Mouse (Mus musculus): ENCODE data around the gene Trhde.

Trhde gene

GRCm38 (mm10) chr10:114802161-114802651, at the start of gene Trhde:
Gene Trhde, minus strand, starts transcription at chr10:114802307.
- CTCF ChIA-PET = no interaction called here

DNA sequence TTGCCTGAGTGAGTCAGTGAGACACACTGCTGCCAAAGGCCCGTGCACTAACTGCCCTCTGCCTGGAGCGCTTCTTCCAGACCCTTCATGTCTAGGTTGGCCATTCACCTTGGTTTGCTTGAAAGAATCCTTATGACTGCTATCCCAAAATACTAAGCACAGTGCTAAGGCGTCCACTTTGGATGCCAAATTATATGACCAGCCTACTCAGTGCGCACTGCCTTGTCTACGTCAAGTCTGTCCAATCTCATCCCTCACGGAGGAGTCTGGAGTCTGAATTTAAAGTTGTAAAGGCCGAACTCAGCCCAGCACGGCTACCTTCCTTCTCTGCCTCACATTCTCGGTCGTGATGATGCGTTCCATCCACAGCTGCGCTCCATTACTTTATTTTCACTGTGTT, 39.9 kb upstream of the Trhde start:
- CTCF ChIA-PET = no interaction called here

DNA sequence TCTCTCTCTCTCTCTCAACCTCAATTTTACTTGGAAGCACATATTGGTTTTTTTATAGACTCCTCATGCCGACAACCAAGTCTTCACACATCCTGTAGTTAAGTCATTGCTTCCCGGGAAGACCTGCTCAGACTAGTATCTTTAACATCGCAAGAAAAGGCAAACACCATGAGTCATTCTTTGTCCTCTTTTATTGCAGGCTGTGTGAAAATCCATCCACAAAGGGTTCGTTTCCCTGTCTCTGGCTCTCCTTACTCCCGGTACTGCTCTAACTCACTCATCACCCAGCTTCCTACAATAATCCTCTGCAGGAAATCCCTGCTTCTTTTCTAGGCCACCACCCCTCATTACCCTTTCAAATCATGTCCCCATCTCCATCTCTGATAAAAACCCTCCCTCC, 39.3 kb upstream of the Trhde start:
- CTCF ChIA-PET = interaction anchor here (0.6 kb wide), 1 partner anchor 28 kb away, joined by 3 read pairs; no protein-coding TSS in a partner anchor

- CTCF ChIA-PET = no interaction called here
These were observed 29.2 kb upstream of the Trhde start for GRCm38 (mm10) chr10:114831313-114831712.

- CTCF ChIA-PET = no interaction called here
These were observed 6.7 kb upstream of the Trhde start for GRCm38 (mm10) chr10:114808799-114809198.

- CTCF ChIA-PET = no interaction called here
These were observed 3.8 kb upstream of the Trhde start for GRCm38 (mm10) chr10:114805884-114806283.

- CTCF ChIA-PET = no interaction called here
These were observed 498 bp downstream of the Trhde start for GRCm38 (mm10) chr10:114801457-114802160.

DNA sequence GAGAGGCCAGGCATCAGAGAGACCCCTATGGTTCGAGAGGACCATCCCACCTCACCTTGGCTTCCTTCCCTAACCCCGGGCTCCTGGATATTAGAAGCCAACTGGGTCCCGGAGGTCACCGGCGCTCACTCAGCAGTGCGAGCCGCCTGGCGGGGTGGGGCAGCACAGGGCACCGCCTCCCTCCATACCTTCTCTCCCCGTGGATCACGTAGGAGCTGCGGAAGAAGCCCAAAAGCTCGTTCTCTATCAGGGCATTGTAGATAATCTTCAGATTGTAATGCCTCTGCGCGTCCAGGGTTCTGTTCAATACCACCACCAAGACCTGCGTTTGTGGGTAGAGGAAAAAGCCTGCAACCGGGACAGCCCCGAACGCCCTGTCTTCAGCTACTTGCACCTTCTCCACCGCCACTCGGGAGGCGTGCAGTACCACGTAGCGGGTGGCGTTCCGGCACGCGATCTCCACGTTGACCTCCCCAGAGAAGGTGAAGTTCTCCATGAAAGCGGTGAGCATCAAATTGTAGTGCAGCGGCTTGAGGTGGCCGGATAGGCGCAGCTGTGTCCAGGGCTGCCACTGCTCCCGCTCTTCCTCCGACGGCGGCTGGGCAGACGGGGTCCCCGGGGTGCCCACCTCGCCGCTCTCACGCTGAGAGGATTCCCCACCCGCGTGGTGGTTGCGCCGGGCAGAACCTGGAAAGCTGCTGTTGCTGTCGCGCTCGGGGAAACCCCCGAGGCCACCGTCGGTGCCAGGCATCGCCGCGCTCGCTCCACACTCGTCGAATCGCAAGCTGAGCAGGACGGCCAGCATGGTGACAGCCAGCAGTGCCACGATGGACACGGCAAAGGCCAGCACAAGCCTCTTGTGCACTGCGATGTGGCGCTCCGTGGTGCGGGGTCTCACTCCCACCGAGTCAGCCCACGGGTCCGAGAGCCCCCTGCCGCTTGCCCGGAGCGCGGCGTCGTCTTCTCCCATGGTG, 1.5 kb downstream of the Trhde start:
- CTCF ChIA-PET = no interaction called here

GRCm38 (mm10) chr10:114799481-114799880, 2.6 kb downstream of the Trhde start:
- CTCF ChIA-PET = no interaction called here

DNA sequence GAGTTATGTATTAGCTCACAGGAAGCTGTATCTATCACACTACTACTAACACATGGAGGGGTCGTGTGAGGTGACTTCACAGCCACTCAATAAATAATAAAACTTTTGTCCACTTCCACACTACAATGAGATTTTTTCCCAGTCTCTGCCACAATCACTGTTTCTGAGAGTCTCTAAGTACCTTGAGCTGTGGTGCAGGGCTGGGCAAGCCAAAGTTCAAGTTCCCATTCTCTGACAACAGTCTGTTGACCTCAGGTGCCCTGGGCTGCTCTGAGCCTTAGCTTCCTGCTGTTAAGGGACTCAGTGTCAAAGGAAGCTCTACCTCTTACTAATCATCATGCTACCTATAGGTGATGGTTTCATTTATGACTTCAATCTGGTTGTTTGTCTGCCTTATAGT, 3.3 kb downstream of the Trhde start:
- CTCF ChIA-PET = no interaction called here

DNA sequence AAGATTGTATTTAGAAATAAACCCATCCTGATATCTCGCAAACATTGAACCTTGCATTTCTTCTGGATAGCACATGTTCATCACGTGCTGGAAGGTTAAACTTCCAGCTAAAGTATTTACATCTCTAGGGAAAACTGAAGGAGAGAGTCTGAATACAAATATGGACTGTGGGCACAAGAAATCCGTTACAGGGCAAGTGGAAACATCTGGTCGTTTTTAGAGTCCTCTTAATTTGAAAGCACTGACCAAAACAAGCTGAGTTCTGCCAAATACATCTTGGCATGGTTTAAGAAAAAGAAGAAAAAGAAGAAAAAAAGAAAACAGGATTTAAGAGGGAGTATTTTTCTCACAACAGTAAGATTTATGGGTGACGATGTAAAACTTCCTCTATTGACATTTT, 3.9 kb downstream of the Trhde start:
- CTCF ChIA-PET = no interaction called here

DNA sequence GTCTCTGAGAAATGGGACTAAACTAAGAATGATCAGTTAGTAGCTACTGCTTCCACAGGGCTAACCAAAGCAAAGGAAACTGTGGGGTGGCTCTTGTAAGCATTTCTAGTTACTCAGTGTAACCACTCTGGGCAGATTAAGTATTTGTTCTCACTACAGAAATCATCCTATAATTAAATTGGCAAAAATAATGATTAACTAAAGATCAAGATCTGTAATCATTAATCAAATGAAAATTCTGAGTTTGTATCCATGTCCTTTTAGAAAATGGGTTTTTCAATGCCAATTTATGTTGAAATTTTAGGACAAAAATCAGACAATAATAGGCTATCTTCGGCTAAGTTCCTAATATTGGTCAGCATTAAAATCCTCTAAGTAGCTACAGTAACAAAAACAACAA, 4.4 kb downstream of the Trhde start:
- CTCF ChIA-PET = no interaction called here

- CTCF ChIA-PET = no interaction called here
These were observed 5.2 kb downstream of the Trhde start for GRCm38 (mm10) chr10:114796872-114797271.

DNA sequence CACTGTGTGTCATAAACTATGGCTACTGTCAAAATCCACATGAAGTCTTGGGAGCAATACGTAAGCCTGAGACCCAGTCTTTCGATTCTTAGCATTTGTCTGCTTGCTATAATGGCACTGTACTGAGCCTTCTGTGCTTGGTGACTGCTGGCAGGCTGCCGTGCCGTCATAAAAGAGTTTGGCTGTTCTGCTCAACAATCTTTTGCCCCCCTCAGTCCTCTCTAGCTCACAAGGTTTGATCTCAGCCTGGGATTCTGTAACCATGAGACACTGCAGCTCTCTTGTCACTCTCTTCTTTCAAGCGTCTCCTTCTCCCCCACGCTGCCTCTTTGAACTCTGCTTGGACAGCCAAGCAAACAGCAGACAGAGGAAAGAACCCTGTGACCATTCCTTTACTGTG, 7.9 kb downstream of the Trhde start:
- CTCF ChIA-PET = no interaction called here

DNA sequence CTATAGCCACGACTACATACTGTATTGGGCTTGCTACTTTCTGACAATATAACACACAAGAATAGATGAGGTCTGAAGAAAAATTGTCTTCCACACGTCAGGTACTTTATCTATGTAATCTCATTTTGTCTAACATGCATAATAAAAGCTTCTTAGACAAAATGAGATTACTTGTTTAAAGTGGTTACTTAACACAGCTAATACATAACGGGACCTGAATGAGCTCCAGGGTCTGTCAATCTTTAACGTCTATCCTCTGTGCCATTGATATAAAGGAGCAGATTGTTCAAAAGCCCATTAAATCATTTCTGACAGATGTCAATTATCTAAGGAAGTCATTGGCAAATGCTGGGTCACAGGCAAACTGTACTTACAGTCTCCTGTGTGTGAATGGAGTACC, 36.2 kb downstream of the Trhde start:
- CTCF ChIA-PET = no interaction called here

- CTCF ChIA-PET = interaction anchor here (0.6 kb wide), 1 partner anchor 27 kb away, joined by 3 read pairs; no protein-coding TSS in a partner anchor
These were observed 40.0 kb downstream of the Trhde start for GRCm38 (mm10) chr10:114762125-114762524.

- CTCF ChIA-PET = interaction anchor here (0.7 kb wide), 1 partner anchor 15 kb away, joined by 20 read pairs; no protein-coding TSS in a partner anchor
These were observed 42.9 kb downstream of the Trhde start for GRCm38 (mm10) chr10:114759240-114759639.

GRCm38 (mm10) chr10:114758614-114759013, 43.5 kb downstream of the Trhde start:
- CTCF ChIA-PET = no interaction called here

GRCm38 (mm10) chr10:114742755-114743705, 59.1 kb downstream of the Trhde start:
- CTCF ChIA-PET = no interaction called here

DNA sequence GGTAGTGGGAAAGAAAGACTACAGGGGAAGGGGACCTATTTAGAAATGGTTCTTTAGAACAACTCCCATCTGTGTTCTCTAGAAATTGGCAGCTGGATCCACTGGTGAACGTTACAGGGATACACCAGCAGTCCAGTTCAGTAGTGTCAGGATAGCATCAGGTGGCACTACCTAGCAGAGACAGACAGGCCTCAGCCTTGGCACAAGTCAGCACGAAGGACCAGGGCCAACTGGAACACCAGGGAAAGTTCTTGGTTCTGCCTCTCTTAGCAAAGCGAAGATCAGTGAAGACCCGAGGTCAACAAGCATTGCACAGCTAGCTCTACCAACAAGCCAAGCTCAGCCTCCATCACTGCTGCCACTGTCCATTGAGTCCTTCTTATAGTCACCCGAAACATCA, 62.2 kb downstream of the Trhde start:
- CTCF ChIA-PET = no interaction called here

- CTCF ChIA-PET = no interaction called here
These were observed 64.5 kb downstream of the Trhde start for GRCm38 (mm10) chr10:114737581-114737980.

GRCm38 (mm10) chr10:114736377-114736776, 65.7 kb downstream of the Trhde start:
- CTCF ChIA-PET = no interaction called here
